Mouse (Mus musculus): ENCODE data around the gene Gm20458. TPM values are rescaled to one million over a fixed set of nuclear protein-coding genes. Genes with fewer than 3 reads are reported as not detected.
A peak's percentile ranks its signal among the peaks of the same experiment; 100 is the strongest.

Gene Gm20458
- polyA plus RNA-seq, 1 experiment: 31.6 TPM

GRCm38 (mm10) chr2:164487115-164487527, 26.4 kb downstream of the Gm20458 start:
- Histone ChIP-seq H3K4me2 (ENCODE audit: low read depth) (peak overlapping the region; percentile 91), H3K4me3 (peak overlapping the region; percentile 51), H3ac (ENCODE audit: control insufficient read depth, insufficient read length) (peak overlapping the region; percentile 64), H3K36me3 (ENCODE audit: control insufficient read depth, insufficient read depth) (peaks cover 5% of the 10 kb centered on the region), H3K27me3 (ENCODE audit: control insufficient read depth, insufficient read depth, insufficient read length) (no peaks in the 10 kb centered on the region), H3K79me2 (ENCODE audit: control insufficient read depth, insufficient read depth) (no peaks in the 10 kb centered on the region)
- TF ChIP-seq POLR2A (IDR thresholded peaks at IDR 0.05; ENCODE audit: insufficient read length, low read depth): no peak
- no peak for TF ChIP-seq SRF (IDR thresholded peaks at IDR 0.05; ENCODE audit: control insufficient read depth, insufficient read length, low read depth)
- no peak for TF ChIP-seq TCF3 (IDR thresholded peaks at IDR 0.05; ENCODE audit: insufficient read length, low read depth)
- no peak for TF ChIP-seq MYOG (IDR thresholded peaks at IDR 0.05; ENCODE audit: control insufficient read depth in 1 of 3, insufficient read depth in 1 of 3, insufficient read length in 2 of 3, low read depth in 2 of 3)

DNA sequence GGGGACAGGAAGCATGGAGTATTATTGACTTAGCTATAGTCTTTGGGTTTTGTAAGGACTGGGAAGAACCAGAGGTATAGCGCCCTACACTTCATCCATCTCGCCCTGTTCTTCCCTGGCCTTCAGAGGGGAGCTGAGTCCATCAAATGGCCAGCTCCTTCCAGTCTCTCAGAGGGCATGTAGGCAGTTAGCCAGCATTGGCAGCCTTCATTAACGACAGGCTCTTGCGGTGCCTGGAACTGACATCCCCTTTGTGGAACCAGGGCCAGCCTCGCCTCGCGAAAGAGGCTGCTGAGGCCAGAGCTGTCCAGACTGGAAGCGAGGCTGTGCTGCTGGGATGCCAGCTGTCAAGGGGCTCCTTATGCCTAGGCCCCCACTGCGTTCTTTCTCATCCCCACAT, 27.0 kb downstream of the Gm20458 start:
- Histone ChIP-seq H3ac (ENCODE audit: control insufficient read depth, insufficient read length) (no peak overlapping the region), H3K36me3 (ENCODE audit: control insufficient read depth, insufficient read depth) (peaks cover 5% of the 10 kb centered on the region), H3K27me3 (ENCODE audit: control insufficient read depth, insufficient read depth, insufficient read length) (no peaks in the 10 kb centered on the region), H3K4me3 (peak overlapping the region; percentile 51), H3K4me2 (ENCODE audit: low read depth) (peak overlapping the region; percentile 91), H3K79me2 (ENCODE audit: control insufficient read depth, insufficient read depth) (no peaks in the 10 kb centered on the region)
- TF ChIP-seq REST (IDR thresholded peaks at IDR 0.05; ENCODE audit: insufficient read depth, insufficient read length) (no peak), MYOG (IDR thresholded peaks at IDR 0.05; ENCODE audit: control insufficient read depth in 1 of 3, insufficient read depth in 1 of 3, insufficient read length in 2 of 3, low read depth in 2 of 3) (no peak), TCF3 (IDR thresholded peaks at IDR 0.05; ENCODE audit: insufficient read length, low read depth) (no peak), SRF (IDR thresholded peaks at IDR 0.05; ENCODE audit: control insufficient read depth, insufficient read length, low read depth) (no peak)

GRCm38 (mm10) chr2:164494126-164494525, 33.4 kb downstream of the Gm20458 start:
- Histone ChIP-seq H3K4me3 (no peak overlapping the region), H3K36me3 (ENCODE audit: control insufficient read depth, insufficient read depth) (peaks cover 5% of the 10 kb centered on the region), H3ac (ENCODE audit: control insufficient read depth, insufficient read length) (no peak overlapping the region), H3K79me2 (ENCODE audit: control insufficient read depth, insufficient read depth) (peaks cover 11% of the 10 kb centered on the region), H3K27me3 (ENCODE audit: control insufficient read depth, insufficient read depth, insufficient read length) (no peaks in the 10 kb centered on the region), H3K4me2 (ENCODE audit: low read depth) (no peak overlapping the region)
- TF ChIP-seq USF1 (IDR thresholded peaks at IDR 0.05; ENCODE audit: low read depth) (no peak), SRF (IDR thresholded peaks at IDR 0.05; ENCODE audit: control insufficient read depth, insufficient read length, low read depth) (no peak), MYOG (IDR thresholded peaks at IDR 0.05; ENCODE audit: control insufficient read depth in 1 of 3, insufficient read depth in 1 of 3, insufficient read length in 2 of 3, low read depth in 2 of 3) (no peak), REST (IDR thresholded peaks at IDR 0.05; ENCODE audit: insufficient read depth, insufficient read length) (no peak), MAX (IDR thresholded peaks at IDR 0.05; ENCODE audit: low read depth) (no peak), POLR2AphosphoS2 (IDR thresholded peaks at IDR 0.05; ENCODE audit: insufficient read length, low read depth) (no peak), TCF12 (IDR thresholded peaks at IDR 0.05; ENCODE audit: insufficient read depth, poor library complexity, severe bottlenecking) (no peak), MYOD1 (IDR thresholded peaks at IDR 0.05; ENCODE audit: control insufficient read depth in 1 of 3, insufficient read length in 2 of 3, low read depth in 2 of 3) (no peak), TCF3 (IDR thresholded peaks at IDR 0.05; ENCODE audit: insufficient read length, low read depth) (no peak)

GRCm38 (mm10) chr2:164496331-164496730, 35.6 kb downstream of the Gm20458 start:
- Histone ChIP-seq H3K4me3 (peak overlapping the region; percentile 92), H3K79me2 (ENCODE audit: control insufficient read depth, insufficient read depth) (peaks cover 11% of the 10 kb centered on the region), H3K4me2 (ENCODE audit: low read depth) (peak overlapping the region; percentile 83), H3K36me3 (ENCODE audit: control insufficient read depth, insufficient read depth) (no peaks in the 10 kb centered on the region), H3ac (ENCODE audit: control insufficient read depth, insufficient read length) (no peak overlapping the region), H3K27me3 (ENCODE audit: control insufficient read depth, insufficient read depth, insufficient read length) (no peaks in the 10 kb centered on the region)
- no peak for TF ChIP-seq POLR2A (IDR thresholded peaks at IDR 0.05; ENCODE audit: insufficient read length, low read depth)
- TF ChIP-seq SRF (IDR thresholded peaks at IDR 0.05; ENCODE audit: control insufficient read depth, insufficient read length, low read depth): no peak
- no peak for TF ChIP-seq MYOG (IDR thresholded peaks at IDR 0.05; ENCODE audit: control insufficient read depth in 1 of 3, insufficient read depth in 1 of 3, insufficient read length in 2 of 3, low read depth in 2 of 3)
- no peak for TF ChIP-seq CEBPB (IDR thresholded peaks at IDR 0.05; ENCODE audit: insufficient read depth, poor library complexity, severe bottlenecking)
- TF ChIP-seq MAX (IDR thresholded peaks at IDR 0.05; ENCODE audit: low read depth): no peak
- no peak for TF ChIP-seq USF1 (IDR thresholded peaks at IDR 0.05; ENCODE audit: low read depth)
- TF ChIP-seq MYOD1 (IDR thresholded peaks at IDR 0.05; ENCODE audit: control insufficient read depth in 1 of 3, insufficient read length in 2 of 3, low read depth in 2 of 3): no peak
- TF ChIP-seq TCF3 (IDR thresholded peaks at IDR 0.05; ENCODE audit: insufficient read length, low read depth): no peak
- TF ChIP-seq TCF12 (IDR thresholded peaks at IDR 0.05; ENCODE audit: insufficient read depth, poor library complexity, severe bottlenecking): no peak
- TF ChIP-seq E2F4 (IDR thresholded peaks at IDR 0.05; ENCODE audit: insufficient read depth): no peak
- TF ChIP-seq REST (IDR thresholded peaks at IDR 0.05; ENCODE audit: insufficient read depth, insufficient read length): no peak
- no peak for TF ChIP-seq POLR2AphosphoS2 (IDR thresholded peaks at IDR 0.05; ENCODE audit: insufficient read length, low read depth)

DNA sequence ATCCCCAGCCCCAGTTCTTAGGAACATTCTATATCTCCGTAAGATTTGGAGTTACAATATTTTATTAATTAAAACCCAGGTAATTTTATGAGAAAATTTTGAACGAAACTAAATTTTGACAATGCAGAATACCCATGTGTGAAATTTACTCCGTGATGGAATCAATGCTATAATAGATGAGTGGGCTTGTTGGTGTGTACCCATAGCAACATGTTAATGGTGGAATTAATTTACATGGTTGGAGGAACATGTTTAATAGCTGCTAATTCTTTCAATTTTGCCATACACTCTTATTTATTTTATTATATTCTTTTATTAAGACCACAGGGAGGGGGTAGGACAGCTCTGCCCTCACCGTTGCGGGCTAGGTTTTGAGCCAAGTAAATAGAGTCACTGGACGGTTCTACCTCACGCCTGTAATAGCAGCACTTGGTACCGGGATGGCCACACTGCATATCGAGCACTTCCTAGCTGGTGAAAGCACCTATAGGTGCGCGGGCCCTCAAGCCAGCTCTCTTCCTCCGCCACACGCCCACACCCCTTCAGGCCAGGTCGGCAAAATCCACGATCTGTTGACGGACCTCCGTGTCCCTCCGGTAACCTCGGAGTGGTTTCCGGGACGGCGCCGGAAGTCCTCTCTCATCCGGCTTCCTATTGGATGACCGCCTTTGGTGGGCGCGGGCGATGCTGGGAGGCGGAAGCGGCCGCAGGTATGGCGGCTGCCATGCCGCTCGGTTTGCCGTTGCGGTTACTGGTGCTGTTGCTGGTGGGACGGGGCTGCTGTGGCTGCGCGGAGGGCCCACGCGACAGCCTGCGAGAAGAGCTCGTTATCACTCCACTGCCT, 36.3 kb downstream of the Gm20458 start, which contains the start of gene Pigt:
TSS of gene Pigt (plus strand) at position 674 of the 844 bp plus-strand sequence.
- Histone ChIP-seq H3K4me3 (peak within 1 kb of the TSS; percentile 92), H3K27me3 (ENCODE audit: control insufficient read depth, insufficient read depth, insufficient read length) (no peaks in the 10 kb centered on the region), H3ac (ENCODE audit: control insufficient read depth, insufficient read length) (peak within 1 kb of the TSS; percentile 19), H3K4me2 (ENCODE audit: low read depth) (peak within 1 kb of the TSS; percentile 98), H3K79me2 (ENCODE audit: control insufficient read depth, insufficient read depth) (peaks cover 11% of the 10 kb centered on the region), H3K36me3 (ENCODE audit: control insufficient read depth, insufficient read depth) (no peaks in the 10 kb centered on the region)
- TF ChIP-seq POLR2A (IDR thresholded peaks at IDR 0.05; ENCODE audit: insufficient read length, low read depth): peak; percentile 92
- no peak for TF ChIP-seq TCF3 (IDR thresholded peaks at IDR 0.05; ENCODE audit: insufficient read length, low read depth)
- TF ChIP-seq MYOG (IDR thresholded peaks at IDR 0.05; ENCODE audit: control insufficient read depth in 1 of 3, insufficient read depth in 1 of 3, insufficient read length in 2 of 3, low read depth in 2 of 3): peak in 1 of 3 experiments; percentile 20
- peak; percentile 93 for TF ChIP-seq POLR2AphosphoS2 (IDR thresholded peaks at IDR 0.05; ENCODE audit: insufficient read length, low read depth)
- no peak for TF ChIP-seq CEBPB (IDR thresholded peaks at IDR 0.05; ENCODE audit: insufficient read depth, poor library complexity, severe bottlenecking)

All from myocyte (in vitro differentiated cells).